Mouse (Mus musculus): ENCODE measurements at regions not wholly inside any gene's neighbourhood (a gene's known extent, or its start where the extent isn't known, plus 50 kb on each side); places are given as distances from the start of the nearest gene placed in this dataset.

DNA sequence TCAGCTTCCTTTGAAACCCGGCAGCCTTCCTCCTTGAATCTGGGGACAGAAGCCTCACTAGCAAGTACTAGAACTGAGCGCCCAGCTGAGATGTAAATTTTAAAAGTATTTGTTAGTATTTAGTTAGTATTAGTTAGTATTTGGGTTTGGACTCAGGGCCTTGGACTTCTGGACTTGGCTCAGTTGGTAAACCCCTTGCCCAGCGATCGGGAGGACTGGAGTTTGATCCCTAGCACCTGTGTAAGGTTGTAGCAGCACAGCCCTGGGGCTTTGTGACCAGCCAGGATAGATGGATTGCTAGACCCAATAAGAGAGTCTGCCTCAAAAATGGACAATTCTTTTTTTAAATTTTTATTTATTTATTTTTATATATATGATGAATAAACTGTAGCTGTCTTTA lies 62.7 kb upstream of the Ppp2r5a start:
- no peak overlapping the region for H3K4me2 ChIP-seq (ENCODE audit: low read length)
- no peak overlapping the region for H3K9ac ChIP-seq (ENCODE audit: low read depth, low read length)
- no peak overlapping the region for H3K4me3 ChIP-seq (ENCODE audit: low read depth, low read length)
- no peaks in the 10 kb centered on the region for H3K9me3 ChIP-seq (replicated peaks; ENCODE audit: control insufficient read depth, low read length, poor library complexity, severe bottlenecking)
- H3K27me3 ChIP-seq (ENCODE audit: control insufficient read depth, insufficient read depth, low read depth, low read length), result no peaks in the 10 kb centered on the region
- peaks cover 16% of the 10 kb centered on the region for H3K4me1 ChIP-seq (ENCODE audit: control insufficient read depth, insufficient read depth, low read length)
- no peak overlapping the region for H3K27ac ChIP-seq (ENCODE audit: low read length)
- WGBS, result 87% methylated on average over 4 of the region's 4 CpGs
- ATAC-seq, result no peak
- H3K36me3 ChIP-seq (ENCODE audit: control insufficient read depth, insufficient read depth, low read length), result no peaks in the 10 kb centered on the region

DNA sequence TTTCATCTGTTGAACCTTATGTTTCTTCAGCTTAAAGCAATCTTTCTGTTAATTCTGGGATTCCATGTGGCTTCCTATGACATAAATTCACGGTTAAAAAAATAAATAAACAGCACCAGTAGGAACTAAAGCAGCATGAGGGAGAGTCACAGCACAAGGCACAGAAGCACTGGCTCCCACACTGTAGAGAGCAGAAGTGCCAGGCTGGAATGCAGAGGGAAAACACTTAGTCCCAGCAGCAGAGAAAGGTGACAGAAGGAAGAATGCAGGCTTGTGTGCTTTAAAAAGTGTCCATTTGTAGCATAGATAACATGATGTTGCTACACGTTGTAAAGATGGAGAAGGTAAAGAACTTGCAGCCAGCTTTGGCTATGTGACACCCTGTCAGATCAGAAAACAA lies 62.1 kb upstream of the Ppp2r5a start:
- Histone ChIP-seq H3K9ac (ENCODE audit: low read depth, low read length) (no peak overlapping the region), H3K27ac (ENCODE audit: low read length) (no peak overlapping the region), H3K27me3 (ENCODE audit: control insufficient read depth, insufficient read depth, low read depth, low read length) (no peaks in the 10 kb centered on the region), H3K4me2 (ENCODE audit: low read length) (no peak overlapping the region), H3K9me3 (replicated peaks; ENCODE audit: control insufficient read depth, low read length, poor library complexity, severe bottlenecking) (no peaks in the 10 kb centered on the region), H3K36me3 (ENCODE audit: control insufficient read depth, insufficient read depth, low read length) (no peaks in the 10 kb centered on the region), H3K4me1 (ENCODE audit: control insufficient read depth, insufficient read depth, low read length) (peaks cover 10% of the 10 kb centered on the region), H3K4me3 (ENCODE audit: low read depth, low read length) (no peak overlapping the region)
- no peak for ATAC-seq
- WGBS, result 76% methylated on average over 2 of the region's 2 CpGs

DNA sequence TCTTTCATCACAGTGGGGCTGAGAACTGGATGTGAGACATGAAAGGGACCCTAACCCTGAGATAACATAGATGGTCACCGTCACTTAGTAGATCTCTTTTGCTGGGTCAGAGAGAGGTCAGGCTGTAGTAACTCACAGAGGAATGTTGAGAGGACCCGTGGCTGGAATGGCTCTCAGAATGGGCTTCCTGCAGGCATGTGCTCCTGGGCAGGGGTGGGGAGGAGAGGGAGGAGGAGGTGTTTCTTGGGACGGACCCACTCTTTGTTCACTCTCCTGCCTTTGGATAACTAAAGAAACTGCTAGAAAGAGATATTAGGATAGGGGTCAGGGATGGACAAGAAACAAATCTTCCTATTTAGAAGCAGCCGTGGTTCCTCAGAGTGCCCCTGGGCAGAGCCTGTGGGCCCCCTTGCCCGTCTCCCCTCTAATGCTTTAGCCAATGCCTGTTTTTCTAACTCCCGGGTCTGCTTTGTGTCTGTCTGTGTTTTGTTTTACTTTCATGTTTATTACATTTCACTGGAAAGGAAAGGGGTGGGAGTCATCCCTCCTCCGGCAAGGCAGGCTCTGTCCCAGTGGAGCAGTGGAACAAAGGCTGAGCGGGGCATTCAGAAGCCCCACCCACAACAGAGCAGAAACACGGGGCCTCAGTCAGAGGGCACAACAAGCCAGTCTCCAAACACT lies 58.9 kb upstream of the Ppp2r5a start:
- peak overlapping the region; percentile 13 for H3K4me2 ChIP-seq (ENCODE audit: low read length)
- 9% methylated on average over 9 of the region's 9 CpGs for WGBS
- no peaks in the 10 kb centered on the region for H3K36me3 ChIP-seq (ENCODE audit: control insufficient read depth, insufficient read depth, low read length)
- no peak overlapping the region for H3K4me3 ChIP-seq (ENCODE audit: low read depth, low read length)
- no peaks in the 10 kb centered on the region for H3K9me3 ChIP-seq (replicated peaks; ENCODE audit: control insufficient read depth, low read length, poor library complexity, severe bottlenecking)
- peaks cover 8% of the 10 kb centered on the region; the same call in 1 of the 2 replicates for H3K4me1 ChIP-seq (ENCODE audit: control insufficient read depth, insufficient read depth, low read length)
- H3K27me3 ChIP-seq (ENCODE audit: control insufficient read depth, insufficient read depth, low read depth, low read length), result no peaks in the 10 kb centered on the region
- 0 out of 2 replicates have a peak, but pooled peaks have one; percentile 54 for ATAC-seq
- H3K27ac ChIP-seq (ENCODE audit: low read length), result no peak overlapping the region
- 0 out of 2 replicates have a peak overlapping the region, but pooled peaks have one; percentile 25 for H3K9ac ChIP-seq (ENCODE audit: low read depth, low read length)

GRCm38 (mm10) chr1:191459066-191459465 lies 56.0 kb upstream of the Ppp2r5a start:
- ATAC-seq, result no peak
- Histone ChIP-seq H3K9ac (ENCODE audit: low read depth, low read length) (no peak overlapping the region), H3K9me3 (replicated peaks; ENCODE audit: control insufficient read depth, low read length, poor library complexity, severe bottlenecking) (no peaks in the 10 kb centered on the region), H3K36me3 (ENCODE audit: control insufficient read depth, insufficient read depth, low read length) (no peaks in the 10 kb centered on the region), H3K27me3 (ENCODE audit: control insufficient read depth, insufficient read depth, low read depth, low read length) (no peaks in the 10 kb centered on the region), H3K4me3 (ENCODE audit: low read depth, low read length) (no peak overlapping the region), H3K4me1 (ENCODE audit: control insufficient read depth, insufficient read depth, low read length) (peaks cover 8% of the 10 kb centered on the region; the same call in 1 of the 2 replicates), H3K27ac (ENCODE audit: low read length) (no peak overlapping the region), H3K4me2 (ENCODE audit: low read length) (no peak overlapping the region)
- 75% methylated on average over 5 of the region's 5 CpGs for WGBS

GRCm38 (mm10) chr1:191458292-191458691 lies 55.2 kb upstream of the Ppp2r5a start:
- no peak overlapping the region for H3K27ac ChIP-seq (ENCODE audit: low read length)
- H3K36me3 ChIP-seq (ENCODE audit: control insufficient read depth, insufficient read depth, low read length), result no peaks in the 10 kb centered on the region
- 81% methylated on average over 2 of the region's 2 CpGs for WGBS
- H3K4me2 ChIP-seq (ENCODE audit: low read length), result no peak overlapping the region
- no peaks in the 10 kb centered on the region for H3K27me3 ChIP-seq (ENCODE audit: control insufficient read depth, insufficient read depth, low read depth, low read length)
- ATAC-seq, result no peak
- H3K9ac ChIP-seq (ENCODE audit: low read depth, low read length), result no peak overlapping the region
- H3K4me1 ChIP-seq (ENCODE audit: control insufficient read depth, insufficient read depth, low read length), result peaks cover 8% of the 10 kb centered on the region; the same call in 1 of the 2 replicates
- H3K4me3 ChIP-seq (ENCODE audit: low read depth, low read length), result no peak overlapping the region
- H3K9me3 ChIP-seq (replicated peaks; ENCODE audit: control insufficient read depth, low read length, poor library complexity, severe bottlenecking), result no peaks in the 10 kb centered on the region

DNA sequence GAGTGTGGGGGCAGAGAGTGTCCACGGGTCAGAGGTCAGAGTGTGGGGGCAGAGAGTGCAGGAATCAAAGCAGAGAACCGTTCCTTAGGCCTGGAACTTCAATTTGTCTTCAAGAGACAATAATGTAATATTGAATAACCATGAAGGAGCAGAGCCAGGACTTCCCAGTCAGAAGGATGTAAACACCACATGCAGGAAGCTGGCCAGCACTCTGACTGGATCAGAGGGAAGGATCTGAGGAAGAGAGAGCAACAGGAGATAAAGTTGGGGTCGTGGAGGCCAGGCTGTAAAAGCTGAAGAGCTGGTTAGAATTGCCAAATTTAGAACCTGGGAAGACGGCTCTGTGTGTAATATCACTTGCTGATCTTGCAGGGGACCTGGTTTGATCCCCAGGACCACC lies 54.0 kb upstream of the Ppp2r5a start:
- Histone ChIP-seq H3K9me3 (replicated peaks; ENCODE audit: control insufficient read depth, low read length, poor library complexity, severe bottlenecking) (no peaks in the 10 kb centered on the region), H3K4me1 (ENCODE audit: control insufficient read depth, insufficient read depth, low read length) (peaks cover 4% of the 10 kb centered on the region; the same call in 1 of the 2 replicates), H3K4me2 (ENCODE audit: low read length) (no peak overlapping the region), H3K9ac (ENCODE audit: low read depth, low read length) (no peak overlapping the region), H3K27ac (ENCODE audit: low read length) (no peak overlapping the region), H3K36me3 (ENCODE audit: control insufficient read depth, insufficient read depth, low read length) (no peaks in the 10 kb centered on the region), H3K4me3 (ENCODE audit: low read depth, low read length) (no peak overlapping the region), H3K27me3 (ENCODE audit: control insufficient read depth, insufficient read depth, low read depth, low read length) (no peaks in the 10 kb centered on the region)
- 80% methylated on average over 4 of the region's 4 CpGs for WGBS
- no peak for ATAC-seq

- Histone ChIP-seq H3K4me1 (ENCODE audit: control insufficient read depth, insufficient read depth, low read length) (no peaks in the 10 kb centered on the region), H3K9ac (ENCODE audit: low read depth, low read length) (no peak overlapping the region), H3K27ac (ENCODE audit: low read length) (no peak overlapping the region), H3K4me3 (ENCODE audit: low read depth, low read length) (no peak overlapping the region), H3K9me3 (replicated peaks; ENCODE audit: control insufficient read depth, low read length, poor library complexity, severe bottlenecking) (no peaks in the 10 kb centered on the region), H3K4me2 (ENCODE audit: low read length) (no peak overlapping the region), H3K27me3 (ENCODE audit: control insufficient read depth, insufficient read depth, low read depth, low read length) (no peaks in the 10 kb centered on the region), H3K36me3 (ENCODE audit: control insufficient read depth, insufficient read depth, low read length) (no peaks in the 10 kb centered on the region)
- WGBS, result 56% methylated on average over 3 of the region's 3 CpGs
- ATAC-seq, result no peak
Measured at GRCm38 (mm10) chr1:191454604-191455003, 51.5 kb upstream of the Ppp2r5a start.

DNA sequence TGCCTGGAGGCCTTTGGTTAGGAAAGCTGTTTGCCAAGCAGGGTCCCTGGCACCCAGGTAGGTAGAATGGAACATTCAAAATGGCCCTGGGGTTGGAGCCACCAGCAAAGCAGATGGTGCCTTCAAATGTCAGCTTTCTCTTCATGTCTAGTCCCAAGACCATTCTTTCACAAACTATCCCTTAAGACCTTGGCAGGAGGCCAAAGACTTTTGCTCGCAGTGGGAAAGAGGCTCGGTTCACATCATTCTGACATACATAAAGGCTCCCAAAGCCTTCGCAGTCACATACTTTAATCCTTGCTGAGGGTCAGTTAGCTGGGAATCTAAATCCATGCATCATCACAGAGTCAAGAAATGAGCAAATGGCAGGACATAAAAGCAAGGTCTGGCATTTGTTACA lies 50.5 kb upstream of the Ppp2r5a start:
- no peak overlapping the region for H3K9ac ChIP-seq (ENCODE audit: low read depth, low read length)
- no peaks in the 10 kb centered on the region for H3K36me3 ChIP-seq (ENCODE audit: control insufficient read depth, insufficient read depth, low read length)
- WGBS, result 52% methylated on average over 3 of the region's 3 CpGs
- no peak overlapping the region for H3K4me2 ChIP-seq (ENCODE audit: low read length)
- no peak overlapping the region for H3K27ac ChIP-seq (ENCODE audit: low read length)
- no peak for ATAC-seq
- no peaks in the 10 kb centered on the region for H3K27me3 ChIP-seq (ENCODE audit: control insufficient read depth, insufficient read depth, low read depth, low read length)
- H3K4me3 ChIP-seq (ENCODE audit: low read depth, low read length), result no peak overlapping the region
- H3K4me1 ChIP-seq (ENCODE audit: control insufficient read depth, insufficient read depth, low read length), result no peaks in the 10 kb centered on the region
- H3K9me3 ChIP-seq (replicated peaks; ENCODE audit: control insufficient read depth, low read length, poor library complexity, severe bottlenecking), result no peaks in the 10 kb centered on the region

Measured in midbrain, embryonic 16.5 days (tissue).